Mouse (Mus musculus): ENCODE measurements around the gene Mrgprb4.

The Mrgprb4 gene

GRCm38 (mm10) chr7:48199188-48199587 lies at the start of gene Mrgprb4:
Mrgprb4 (minus strand) TSS chr7:48199288.
- DNase-seq (ENCODE audit: extremely low spot score, low read depth, low spot score): no peak

- no peak for DNase-seq (ENCODE audit: extremely low spot score, low read depth, low spot score)
Observed at GRCm38 (mm10) chr7:48226114-48226513, 27.0 kb upstream of the Mrgprb4 start.

GRCm38 (mm10) chr7:48225065-48225464 lies 26.0 kb upstream of the Mrgprb4 start:
- no peak for DNase-seq (ENCODE audit: extremely low spot score, low read depth, low spot score)

- DNase-seq (ENCODE audit: extremely low spot score, low read depth, low spot score): no peak
Observed at GRCm38 (mm10) chr7:48168919-48169318, 30.2 kb downstream of the Mrgprb4 start, which contains the start of gene Mrgprb5. Mrgprb5 (minus strand) TSS chr7:48169019.

GRCm38 (mm10) chr7:48167471-48167870 lies 31.6 kb downstream of the Mrgprb4 start:
- no peak for DNase-seq (ENCODE audit: extremely low spot score, low read depth, low spot score)
